Mouse (Mus musculus) ES-E14 (cell line): ENCODE data around the gene Marf1.

ENCODE experiments used
- CHD2 ChIP-seq: IDR thresholded peaks from 2 replicates; pipeline ENCODE4 v1.6.1; 2014; ENCODE audit warnings: mild to moderate bottlenecking, low read depth, low read length, inconsistent platforms
- HCFC1 ChIP-seq: IDR thresholded peaks from 2 replicates; pipeline ENCODE4 v1.6.1; 2012; ENCODE audit warnings: low read length, inconsistent platforms, borderline replicate concordance; ENCODE audit not compliant: insufficient read depth
- MAFK ChIP-seq: IDR thresholded peaks from 2 replicates; pipeline ENCODE4 v1.6.1; 2014; ENCODE audit warnings: mild to moderate bottlenecking, low read depth, low read length, inconsistent platforms; ENCODE audit not compliant: insufficient read depth
- ZNF384 ChIP-seq: IDR thresholded peaks from 2 replicates; pipeline ENCODE4 v1.6.1; 2012; ENCODE audit warnings: low read depth, low read length, inconsistent platforms

GRCm38 (mm10) chr16:14091771-14092170, 71.4 kb downstream of the Marf1 start:
- TF ChIP-seq CHD2 (no peak), ZNF384 (no peak), HCFC1 (no peak), MAFK (no peak)
